Mouse (Mus musculus) CH12.LX (cell line): ENCODE data around the gene Tmem117. TPM values are rescaled to one million over a fixed set of nuclear protein-coding genes. Genes with fewer than 3 reads are reported as not detected.

Experiments
- DNase-seq: peaks from one replicate; pipeline ENCODE4 v3.0.0-alpha.2; 2013; ENCODE audit errors: extremely low read depth
- H3K27ac ChIP-seq: 2 replicates; pipeline ENCODE4 v1.5.1; 2012; ENCODE audit warnings: low read depth, mild to moderate bottlenecking, control low read depth, moderate library complexity; ENCODE audit not compliant: insufficient read depth
- H3K27me3 ChIP-seq: replicated peaks from 2 replicates; pipeline ENCODE3; 2012; ENCODE audit warnings: inconsistent platforms
- H3K36me3 ChIP-seq, 2 experiments: replicated peaks in 1 of 2; 2 replicates each; pipeline versions ENCODE3 to v1.6.1; 2012; ENCODE audit warnings: inconsistent platforms in 1 of 2, low read length in 1 of 2, mild to moderate bottlenecking in 1 of 2, mixed read lengths in 1 of 2, moderate library complexity in 1 of 2; ENCODE audit not compliant: control insufficient read depth in 1 of 2, insufficient read depth in 1 of 2
- H3K4me1 ChIP-seq, 2 experiments: 2 replicates each; pipeline ENCODE4 v1.6.1; 2012; ENCODE audit warnings: inconsistent platforms in 1 of 2, moderate library complexity in 1 of 2; ENCODE audit not compliant: insufficient read depth in 2 of 2, control insufficient read depth in 1 of 2
- H3K4me2 ChIP-seq: 2 replicates; pipeline ENCODE4 v1.6.1; 2012; ENCODE audit warnings: low read depth, mild to moderate bottlenecking, control low read depth; ENCODE audit not compliant: poor library complexity, insufficient read depth, severe bottlenecking
- H3K4me3 ChIP-seq, 3 experiments: fragments of 150-350 bp in 1 of 3; sonication (generic) in 1 of 3; replicated peaks in 1 of 3; 2 replicates each; pipeline versions ENCODE3 to v1.5.1; 2011 to 2012; ENCODE audit warnings: low read depth in 2 of 3, low read length in 2 of 3, mild to moderate bottlenecking in 2 of 3, moderate library complexity in 2 of 3, control low read depth in 1 of 3, improper control_type of control experiment in 1 of 3, inconsistent platforms in 1 of 3, mixed read lengths in 1 of 3; ENCODE audit not compliant: poor library complexity in 1 of 3
- H3K79me2 ChIP-seq: replicated peaks from 2 replicates; pipeline ENCODE4 v1.6.1; 2012; ENCODE audit warnings: mild to moderate bottlenecking, moderate library complexity; ENCODE audit not compliant: control insufficient read depth, poor library complexity, insufficient read depth, severe bottlenecking; ENCODE audit errors: extremely low read depth
- H3K9ac ChIP-seq: 2 replicates; pipeline ENCODE4 v1.6.1; 2012; ENCODE audit warnings: low read depth, mild to moderate bottlenecking, control low read depth, moderate library complexity; ENCODE audit not compliant: insufficient read depth
- H3K9me3 ChIP-seq: replicated peaks from 2 replicates; pipeline ENCODE3; 2012; ENCODE audit warnings: low read length, inconsistent platforms, mixed read lengths
- E2F4 ChIP-seq: IDR thresholded peaks from 2 replicates; pipeline ENCODE4 v1.6.1; 2011; ENCODE audit warnings: low read depth, low read length, improper control_type of control experiment; ENCODE audit not compliant: insufficient replicate concordance
- ETS1 ChIP-seq: conservative IDR thresholded peaks from 2 replicates; pipeline ENCODE4 v1.6.1; 2012; ENCODE audit warnings: low read depth, mild to moderate bottlenecking, inconsistent platforms, low read length, improper control_type of control experiment, moderate library complexity
- HCFC1 ChIP-seq: IDR thresholded peaks from 2 replicates; pipeline ENCODE4 v1.6.1; 2012; ENCODE audit warnings: low read depth, mild to moderate bottlenecking, inconsistent platforms, low read length, improper control_type of control experiment
- KAT2A ChIP-seq: IDR thresholded peaks from 2 replicates; pipeline ENCODE4 v1.6.1; 2012; ENCODE audit warnings: low read length, improper control_type of control experiment, inconsistent platforms; ENCODE audit not compliant: insufficient replicate concordance
- PAX5 ChIP-seq: IDR thresholded peaks from 2 replicates; pipeline ENCODE4 v1.6.1; 2012; ENCODE audit warnings: low read length, inconsistent platforms, mixed read lengths
- SIN3A ChIP-seq: IDR thresholded peaks from 2 replicates; pipeline ENCODE4 v1.6.1; 2012; ENCODE audit warnings: low read length, improper control_type of control experiment, inconsistent platforms
- UBTF ChIP-seq: IDR thresholded peaks from 2 replicates; pipeline ENCODE4 v1.6.1; 2012; ENCODE audit warnings: low read depth, mild to moderate bottlenecking, inconsistent platforms, low read length, improper control_type of control experiment, moderate library complexity
- ZKSCAN1 ChIP-seq: IDR thresholded peaks from 2 replicates; pipeline ENCODE4 v1.6.1; 2012; ENCODE audit warnings: low read depth, inconsistent platforms, low read length, improper control_type of control experiment, borderline replicate concordance
- dilution Hi-C: fragments of 300-500 bp; cut with MboI; formaldehyde crosslinking; loops from 2 replicates; pipeline ENCODE4 v1.14.3; 2020; ENCODE audit warnings: low sequenced_read_pairs; ENCODE audit not compliant: extremely low pct_unique_long_range_greater_than_20kb, extremely low pct_ligation_motif_present
- in situ Hi-C: fragments of 300-500 bp; cut with MboI; formaldehyde crosslinking; loops from 3 replicates; pipeline ENCODE4 v1.14.3; 2019; ENCODE audit warnings: low sequenced_read_pairs, low pct_ligation_motif_present, low pct_unique_long_range_greater_than_20kb, mixed read lengths
- polyA plus RNA-seq: library from polyadenylated mRNA; unstranded; fragments of >175 nt; gene quantifications from 2 replicates; pipeline ENCODE4 v1.2.1, GENCODE M21; 2012; ENCODE audit warnings: low read depth; ENCODE audit not compliant: insufficient read length
- total RNA-seq, 2 experiments: library from RNA; depleted of rRNA; stranded (reverse); fragments of 300-350 nt in 1 of 2; fragments of >200 nt in 1 of 2; gene quantifications; 2 replicates each; pipeline ENCODE4 v1.2.3; 2012 to 2014

The Tmem117 gene
- total and polyA plus RNA-seq, 3 experiments: not detected

DNA sequence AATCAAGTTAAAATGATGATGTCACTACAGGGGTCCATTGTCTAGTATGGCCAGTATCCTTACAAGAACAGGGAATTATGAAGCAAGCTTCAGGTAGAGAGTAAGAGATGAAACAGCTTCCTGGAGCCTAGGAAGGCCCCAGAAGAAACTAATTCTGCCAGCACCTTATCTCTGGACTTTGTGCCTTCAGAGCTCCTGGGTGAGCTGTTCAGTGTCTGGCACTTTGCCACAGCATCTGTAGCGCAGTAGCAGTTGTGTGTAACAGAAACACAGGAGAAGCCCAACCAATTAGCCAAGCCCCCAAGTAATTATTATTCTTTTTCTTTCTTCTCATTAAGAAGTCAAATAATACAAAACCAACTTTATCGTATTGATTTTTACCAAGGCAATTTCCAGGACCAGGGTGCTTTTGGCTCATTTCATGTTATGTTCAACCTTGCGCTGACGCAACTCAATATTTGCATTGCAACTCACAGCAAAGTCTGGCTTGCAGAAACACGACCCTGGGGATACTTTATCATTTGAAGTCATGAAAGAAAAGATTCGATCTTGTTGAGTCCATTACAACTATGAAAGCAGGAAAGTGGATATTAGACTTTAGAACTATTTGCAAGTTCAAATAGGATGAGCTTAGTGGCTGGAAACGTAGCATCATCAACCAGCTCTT lies 322.5 kb downstream of the Tmem117 start:
- Histone ChIP-seq H3K4me2 (no peak overlapping the region), H3K27me3 (no peaks in the 10 kb centered on the region), H3K27ac (no peak overlapping the region), H3K36me3 (no peaks in the 10 kb centered on the region), H3K79me2 (no peaks in the 10 kb centered on the region), H3K4me1 (no peaks in the 10 kb centered on the region), H3K4me3 (no peak overlapping the region), H3K9me3 (peaks cover 8% of the 10 kb centered on the region), H3K9ac (no peak overlapping the region)
- in situ Hi-C loops (no loop called here), dilution Hi-C loops (no loop called here)
- no peak for DNase-seq
- TF ChIP-seq SIN3A: no peak

DNA sequence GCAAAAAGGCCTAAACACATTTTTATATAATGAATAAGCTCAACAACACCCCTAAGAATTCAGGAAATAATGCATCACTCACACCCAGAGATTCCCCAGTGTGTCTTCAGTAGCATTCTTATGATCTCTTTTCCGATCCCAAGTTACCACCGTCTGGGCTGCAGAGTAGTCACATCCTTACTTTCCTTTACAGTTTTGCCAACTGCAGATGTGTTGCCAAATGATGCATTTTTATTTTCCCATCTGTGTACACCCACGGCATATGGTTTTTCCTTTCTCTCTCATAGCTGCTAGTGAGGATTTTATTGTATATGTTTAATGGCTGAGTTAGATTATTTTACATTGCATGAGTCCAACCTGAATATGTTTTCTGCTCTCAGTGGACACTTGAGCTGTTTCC lies 327.7 kb downstream of the Tmem117 start:
- no peak overlapping the region for H3K4me3 ChIP-seq
- no peak overlapping the region for H3K27ac ChIP-seq
- peaks cover 10% of the 10 kb centered on the region for H3K9me3 ChIP-seq
- no peak for DNase-seq
- no peaks in the 10 kb centered on the region for H3K79me2 ChIP-seq
- H3K27me3 ChIP-seq: no peaks in the 10 kb centered on the region
- TF ChIP-seq ETS1 (no peak), ZKSCAN1 (no peak), E2F4 (no peak), PAX5 (no peak), HCFC1 (no peak), UBTF (no peak)
- in situ Hi-C loops: no loop called here
- H3K4me2 ChIP-seq: no peak overlapping the region
- H3K4me1 ChIP-seq: no peaks in the 10 kb centered on the region
- H3K9ac ChIP-seq: no peak overlapping the region
- dilution Hi-C loops: no loop called here
- H3K36me3 ChIP-seq: no peaks in the 10 kb centered on the region

DNA sequence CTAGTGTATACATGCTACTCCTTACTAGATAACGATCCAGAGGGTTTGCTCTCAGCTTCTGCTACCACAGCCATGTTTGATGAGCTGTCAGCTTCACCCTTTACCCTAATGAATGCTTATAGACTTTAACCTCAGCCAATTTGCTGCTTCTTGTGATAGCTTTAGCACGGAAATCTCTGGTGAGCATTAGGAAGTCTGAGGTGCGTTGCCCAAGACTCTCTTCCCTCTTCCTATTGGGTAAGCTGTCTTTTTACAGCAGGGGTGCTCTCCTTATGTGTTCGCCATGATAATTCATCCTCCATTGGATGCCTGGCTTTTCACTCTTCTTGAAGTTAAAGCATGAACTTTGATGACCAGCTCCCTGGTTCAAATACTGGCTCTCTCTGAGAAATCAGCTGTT lies 328.2 kb downstream of the Tmem117 start:
- H3K9ac ChIP-seq: no peak overlapping the region
- H3K4me3 ChIP-seq: no peak overlapping the region
- no peaks in the 10 kb centered on the region for H3K4me1 ChIP-seq
- no peaks in the 10 kb centered on the region for H3K79me2 ChIP-seq
- in situ Hi-C loops: no loop called here
- DNase-seq: no peak
- no peaks in the 10 kb centered on the region for H3K36me3 ChIP-seq
- no peak for TF ChIP-seq E2F4
- TF ChIP-seq KAT2A: no peak
- dilution Hi-C loops: no loop called here
- peaks cover 10% of the 10 kb centered on the region for H3K9me3 ChIP-seq
- no peak overlapping the region for H3K4me2 ChIP-seq
- no peak overlapping the region for H3K27ac ChIP-seq
- H3K27me3 ChIP-seq: no peaks in the 10 kb centered on the region
